Mouse (Mus musculus) neural tube, embryonic 14.5 days (tissue): Measurements from ENCODE around the gene 1600012H06Rik. TPM values are rescaled to one million over a fixed set of nuclear protein-coding genes. Genes with fewer than 3 reads are reported as not detected.

Experiments used
- ATAC-seq: fragments of 200-750 bp; cut with Nextera tagmentation; 2 replicates; pipeline ENCODE4 v1.8.0; 2017; ENCODE audit warnings: low read depth, mild to moderate bottlenecking, moderate TSS enrichment, moderate library complexity
- H3K27ac ChIP-seq: fragments of 300-500 bp; sonication (generic); 2 replicates; pipeline ENCODE4 v1.5.1; 2014; ENCODE audit warnings: low read depth, mild to moderate bottlenecking, control low read depth, low read length, moderate library complexity, mixed read lengths
- H3K27me3 ChIP-seq: fragments of 300-500 bp; sonication (generic); 2 replicates; pipeline ENCODE4 v1.6.1; 2014; ENCODE audit warnings: low read length; ENCODE audit not compliant: control insufficient read depth, insufficient read depth
- H3K36me3 ChIP-seq: fragments of 300-500 bp; sonication (generic); 2 replicates; pipeline ENCODE4 v1.6.1; 2014; ENCODE audit warnings: low read length, mixed read lengths; ENCODE audit not compliant: control insufficient read depth, insufficient read depth
- H3K4me1 ChIP-seq: fragments of 300-500 bp; sonication (generic); 2 replicates; pipeline ENCODE4 v1.6.1; 2014; ENCODE audit warnings: low read length; ENCODE audit not compliant: control insufficient read depth, insufficient read depth
- H3K4me2 ChIP-seq: fragments of 300-500 bp; sonication (generic); 2 replicates; pipeline ENCODE4 v1.6.1; 2014; ENCODE audit warnings: mild to moderate bottlenecking, low read depth, low read length, control low read depth
- H3K4me3 ChIP-seq: fragments of 300-500 bp; sonication (generic); 2 replicates; pipeline ENCODE4 v1.5.1; 2014; ENCODE audit warnings: low read depth, low read length, control low read depth, mixed read lengths
- H3K9ac ChIP-seq: fragments of 300-500 bp; sonication (generic); replicated peaks from 2 replicates; pipeline ENCODE4 v1.6.1; 2014; ENCODE audit warnings: low read depth, mild to moderate bottlenecking, control low read depth, low read length, mixed read lengths
- H3K9me3 ChIP-seq: fragments of 300-500 bp; sonication (generic); 2 replicates; pipeline ENCODE4 v1.6.1; 2016; ENCODE audit warnings: low read length; ENCODE audit not compliant: control insufficient read depth
- WGBS: fragments of 180-500 bp; shearing (Covaris S2); extraction: QIAGEN DNeasy Blood & Tissue Kit; methylation state at CpG from one replicate; pipeline ENCODE4 v1.1.7; 2014; 5-methylcytosine and 5-hydroxymethylcytosine counted together
- polyA plus RNA-seq: library from polyadenylated mRNA; unstranded; fragments of >200 nt; fragmentation: Nextera tagmentation; extraction: Ambion mirVana; gene quantifications from 2 replicates; pipeline ENCODE4 v1.2.1, GENCODE M21; 2014

1600012H06Rik gene
- polyA plus RNA-seq, 1 experiment from 2014 or later = 24.5 TPM

GRCm38 (mm10) chr17:14910771-14911170 lies 32.2 kb upstream of the 1600012H06Rik start:
- H3K4me3 ChIP-seq = no peak overlapping the region
- no peak overlapping the region for H3K27ac ChIP-seq
- no peak overlapping the region for H3K9ac ChIP-seq
- H3K36me3 ChIP-seq = no peaks in the 10 kb centered on the region
- no peak for ATAC-seq
- H3K4me1 ChIP-seq = no peaks in the 10 kb centered on the region
- no peak overlapping the region for H3K4me2 ChIP-seq
- 90% methylated on average over 5 of the region's 5 CpGs for WGBS
- no peaks in the 10 kb centered on the region for H3K9me3 ChIP-seq
- no peaks in the 10 kb centered on the region for H3K27me3 ChIP-seq

GRCm38 (mm10) chr17:14912420-14912819 lies 30.6 kb upstream of the 1600012H06Rik start:
- no peak for ATAC-seq
- WGBS = 43% methylated on average over 6 of the region's 6 CpGs
- H3K4me1 ChIP-seq = no peaks in the 10 kb centered on the region

GRCm38 (mm10) chr17:14912981-14913380 lies 30.0 kb upstream of the 1600012H06Rik start:
- Histone ChIP-seq H3K4me2 (no peak overlapping the region), H3K36me3 (no peaks in the 10 kb centered on the region), H3K9ac (no peak overlapping the region), H3K4me1 (no peaks in the 10 kb centered on the region), H3K9me3 (no peaks in the 10 kb centered on the region), H3K27me3 (no peaks in the 10 kb centered on the region), H3K4me3 (no peak overlapping the region), H3K27ac (no peak overlapping the region)
- ATAC-seq = no peak
- WGBS = 90% methylated on average over 8 of the region's 8 CpGs

More at GRCm38 (mm10) chr17:14912420-14912819, 30.6 kb upstream of the 1600012H06Rik start:
- H3K9ac ChIP-seq = no peak overlapping the region
- no peaks in the 10 kb centered on the region for H3K27me3 ChIP-seq
- no peak overlapping the region for H3K4me2 ChIP-seq
- H3K36me3 ChIP-seq = no peaks in the 10 kb centered on the region
- H3K27ac ChIP-seq = no peak overlapping the region
- no peaks in the 10 kb centered on the region for H3K9me3 ChIP-seq
- no peak overlapping the region for H3K4me3 ChIP-seq

GRCm38 (mm10) chr17:14914401-14914800 lies 28.6 kb upstream of the 1600012H06Rik start:
- H3K4me2 ChIP-seq = no peak overlapping the region
- no peaks in the 10 kb centered on the region for H3K4me1 ChIP-seq
- no peak for ATAC-seq
- no peak overlapping the region for H3K4me3 ChIP-seq
- WGBS = 88% methylated on average over 4 of the region's 4 CpGs
- no peaks in the 10 kb centered on the region for H3K9me3 ChIP-seq
- H3K9ac ChIP-seq = no peak overlapping the region
- no peaks in the 10 kb centered on the region for H3K36me3 ChIP-seq
- H3K27me3 ChIP-seq = no peaks in the 10 kb centered on the region
- H3K27ac ChIP-seq = no peak overlapping the region

- Histone ChIP-seq H3K27ac (no peak overlapping the region), H3K27me3 (no peaks in the 10 kb centered on the region), H3K9ac (no peak overlapping the region), H3K9me3 (no peaks in the 10 kb centered on the region), H3K36me3 (no peaks in the 10 kb centered on the region), H3K4me1 (no peaks in the 10 kb centered on the region), H3K4me2 (no peak overlapping the region), H3K4me3 (no peak overlapping the region)
- ATAC-seq = no peak
- WGBS = 91% methylated on average over 8 of the region's 8 CpGs
These were observed 25.1 kb upstream of the 1600012H06Rik start for GRCm38 (mm10) chr17:14917866-14918265.

GRCm38 (mm10) chr17:14921582-14921981 lies 21.4 kb upstream of the 1600012H06Rik start:
- 71% methylated on average over 6 of the region's 6 CpGs for WGBS
- no peak for ATAC-seq
- Histone ChIP-seq H3K4me2 (no peak overlapping the region), H3K4me3 (no peak overlapping the region), H3K9me3 (no peaks in the 10 kb centered on the region), H3K9ac (no peak overlapping the region), H3K27me3 (no peaks in the 10 kb centered on the region), H3K36me3 (no peaks in the 10 kb centered on the region), H3K27ac (no peak overlapping the region), H3K4me1 (no peaks in the 10 kb centered on the region)

GRCm38 (mm10) chr17:14927644-14928218 lies 15.3 kb upstream of the 1600012H06Rik start:
- Histone ChIP-seq H3K27ac (no peak overlapping the region), H3K4me3 (no peak overlapping the region), H3K36me3 (no peaks in the 10 kb centered on the region), H3K27me3 (no peaks in the 10 kb centered on the region), H3K9me3 (no peaks in the 10 kb centered on the region), H3K9ac (no peak overlapping the region), H3K4me1 (no peaks in the 10 kb centered on the region), H3K4me2 (no peak overlapping the region)
- 81% methylated on average over 8 of the region's 8 CpGs for WGBS
- no peak for ATAC-seq

GRCm38 (mm10) chr17:14928631-14929030 lies 14.4 kb upstream of the 1600012H06Rik start:
- ATAC-seq = no peak
- WGBS = 82% methylated on average over 5 of the region's 5 CpGs
- H3K36me3 ChIP-seq = no peaks in the 10 kb centered on the region
- H3K9me3 ChIP-seq = no peaks in the 10 kb centered on the region
- H3K4me1 ChIP-seq = no peaks in the 10 kb centered on the region
- no peak overlapping the region for H3K27ac ChIP-seq
- H3K4me2 ChIP-seq = no peak overlapping the region
- H3K9ac ChIP-seq = no peak overlapping the region
- H3K27me3 ChIP-seq = no peaks in the 10 kb centered on the region
- no peak overlapping the region for H3K4me3 ChIP-seq

- Histone ChIP-seq H3K4me3 (no peak overlapping the region), H3K36me3 (no peaks in the 10 kb centered on the region), H3K27me3 (no peaks in the 10 kb centered on the region), H3K27ac (no peak overlapping the region), H3K9me3 (no peaks in the 10 kb centered on the region), H3K9ac (no peak overlapping the region), H3K4me2 (no peak overlapping the region), H3K4me1 (no peaks in the 10 kb centered on the region)
- ATAC-seq = no peak
- 89% methylated on average over 7 of the region's 7 CpGs for WGBS
These were observed 12.3 kb upstream of the 1600012H06Rik start for GRCm38 (mm10) chr17:14930697-14931096.
